Mouse (Mus musculus) urinary bladder, postnatal 10 days (tissue): ENCODE data around the gene Gm4871.
"Not testable (repeated sequence)": the region's sequence is repeated elsewhere in the genome, so short reads cannot be mapped to it uniquely, and the experiment has no call there.

Source experiments
- DNase-seq: peaks from one replicate; pipeline ENCODE4 v3.0.0; 2022; ENCODE audit warnings: low spot score

Gene Gm4871

GRCm38 (mm10) chr5:145032391-145032790 is at the start of gene Gm4871:
TSS of gene Gm4871 (minus strand) at chr5:145032754.
- not testable (repeated sequence) for DNase-seq

DNA sequence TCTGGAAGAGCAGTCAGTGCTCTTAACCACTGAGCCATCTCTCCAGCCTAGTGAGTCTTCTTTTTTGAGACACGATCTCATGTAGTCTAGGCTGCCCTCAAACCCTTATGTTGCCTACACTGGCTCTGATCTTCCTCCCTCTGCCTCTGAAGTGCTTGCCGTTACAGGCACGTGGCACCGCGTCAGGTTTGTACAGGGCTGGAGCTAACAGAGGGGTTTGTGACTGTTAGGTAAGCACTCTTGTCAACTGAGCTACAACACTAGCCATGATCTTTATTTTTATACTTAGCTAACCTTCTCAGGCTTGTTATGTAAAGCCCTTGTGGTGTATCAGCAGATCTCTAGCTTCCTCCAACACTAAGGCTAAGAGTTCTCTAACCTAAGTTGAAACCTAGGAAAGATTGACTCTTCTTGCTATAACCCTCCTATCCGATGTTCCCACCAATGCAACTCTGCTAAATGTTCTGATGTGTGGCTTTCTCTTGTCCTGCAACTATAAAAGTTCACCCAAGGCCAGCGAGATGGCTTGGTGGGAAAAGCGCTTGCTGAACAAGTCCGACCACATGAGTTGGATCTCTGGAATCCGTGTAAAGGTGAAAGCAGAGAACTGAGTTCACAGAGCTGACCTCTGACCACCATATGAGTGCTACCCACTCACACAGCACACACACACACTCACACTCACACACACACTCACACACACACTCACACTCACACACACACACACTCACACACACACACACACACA is 49.5 kb upstream of the Gm4871 start:
- DNase-seq, result no peak

DNA sequence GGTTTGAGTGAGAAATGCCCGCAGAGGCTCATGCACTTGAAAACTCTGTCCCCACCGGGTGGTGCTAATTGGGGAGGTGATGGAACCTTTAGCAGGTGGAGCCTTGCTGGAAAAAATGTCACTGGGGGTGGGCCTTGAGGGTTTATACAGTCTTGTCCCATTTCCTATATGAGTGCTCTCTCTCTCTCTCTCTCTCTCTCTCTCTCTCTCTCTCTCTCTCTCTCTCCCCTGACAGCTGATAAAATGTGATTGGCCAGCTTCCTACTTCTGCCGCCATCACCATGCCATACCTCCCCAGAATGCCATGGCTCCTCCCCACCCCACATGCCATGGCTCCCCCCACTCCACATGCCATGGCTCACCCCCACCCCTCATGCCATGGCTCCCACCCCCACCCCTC is 42.5 kb upstream of the Gm4871 start:
- DNase-seq, result no peak

DNA sequence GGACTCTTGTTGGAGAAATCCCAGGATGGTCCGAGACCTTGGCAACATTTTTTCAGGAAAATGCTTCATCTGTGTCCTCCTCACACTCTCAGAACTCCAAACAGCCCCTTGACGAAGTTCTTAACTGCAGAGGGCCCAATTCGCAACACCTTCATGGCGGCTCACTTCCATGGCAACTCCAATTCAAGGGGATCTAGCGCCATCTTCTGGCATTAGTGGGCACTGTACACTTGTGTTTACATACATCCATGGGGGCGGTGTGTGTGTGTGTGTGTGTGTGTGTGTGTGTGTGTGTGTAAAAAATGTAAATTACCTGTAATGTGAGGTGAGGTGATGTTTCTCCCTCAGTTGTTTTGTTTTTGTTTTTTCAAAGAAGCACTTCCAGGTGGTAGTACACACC is 38.8 kb upstream of the Gm4871 start:
- no peak for DNase-seq

GRCm38 (mm10) chr5:145069707-145070106 is 37.2 kb upstream of the Gm4871 start:
- DNase-seq, result no peak

- DNase-seq, result no peak
These were observed 36.3 kb upstream of the Gm4871 start for GRCm38 (mm10) chr5:145068863-145069262.

- no peak for DNase-seq
These were observed 32.3 kb upstream of the Gm4871 start for GRCm38 (mm10) chr5:145064765-145065340.

DNA sequence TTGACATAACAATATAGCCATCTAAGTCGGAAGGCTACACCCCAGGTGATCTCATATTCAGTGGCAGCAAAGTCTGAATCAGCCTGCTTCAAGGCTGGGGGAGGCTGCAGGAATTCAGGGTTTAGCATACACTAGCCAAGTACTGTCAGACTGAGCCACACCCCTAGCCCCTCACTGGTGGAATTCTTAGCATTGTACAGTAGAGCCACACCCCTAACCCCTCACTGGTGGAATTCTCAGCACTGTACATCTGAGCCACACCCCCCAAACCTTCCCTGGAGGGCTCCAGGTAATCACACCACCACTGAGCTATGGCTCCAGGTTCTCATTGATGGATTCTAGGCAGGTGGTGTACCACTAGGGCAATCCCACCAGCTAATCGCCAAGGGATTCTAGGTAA is 27.0 kb upstream of the Gm4871 start:
- no peak for DNase-seq

- DNase-seq, result no peak
These were observed 26.2 kb upstream of the Gm4871 start for GRCm38 (mm10) chr5:145058722-145059121.

DNA sequence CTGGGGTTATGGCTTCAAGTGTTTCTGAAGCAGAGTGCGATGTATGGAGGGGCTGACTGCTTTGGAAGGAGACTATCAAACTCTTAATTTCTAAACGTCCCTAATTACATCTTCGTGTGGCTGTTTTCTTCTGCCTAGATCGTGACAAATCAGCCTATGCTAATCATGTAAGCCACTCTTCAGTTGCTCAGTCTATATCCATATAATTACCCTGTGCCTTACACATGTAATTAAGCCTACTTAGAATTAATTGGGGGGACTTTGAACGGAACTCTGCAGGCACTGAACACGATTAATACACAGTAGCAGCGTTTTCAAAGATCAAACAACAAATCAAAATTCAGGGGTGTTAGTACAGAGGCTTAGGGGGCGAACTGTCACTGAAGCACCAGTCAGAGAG is 25.4 kb upstream of the Gm4871 start:
- no peak for DNase-seq

- DNase-seq, result not testable (repeated sequence)
These were observed 21.6 kb upstream of the Gm4871 start for GRCm38 (mm10) chr5:145054187-145054586.

DNA sequence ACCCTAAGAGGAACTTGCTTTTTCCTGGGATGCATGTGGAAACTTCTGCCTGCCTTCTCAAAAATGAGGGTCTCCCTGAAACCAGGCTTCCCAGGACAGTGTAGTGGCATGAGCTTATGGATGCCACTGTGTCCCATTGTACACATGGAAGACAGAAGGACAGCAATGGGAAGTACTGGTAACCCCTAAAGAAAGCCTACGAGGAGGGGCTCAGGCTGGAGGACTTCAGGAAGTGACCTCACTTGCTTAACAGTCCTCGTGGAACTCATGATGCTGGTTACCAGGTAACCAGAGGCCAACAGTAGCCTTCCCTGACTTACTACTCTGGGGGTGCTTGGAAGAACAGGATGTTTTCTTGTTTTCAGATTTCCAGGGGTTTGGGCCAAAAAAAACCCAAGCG is 10.1 kb upstream of the Gm4871 start, which contains the start of gene 1700018F24Rik:
TSS of gene 1700018F24Rik (plus strand) at position 301 of the 400 bp plus-strand sequence.
- not testable (repeated sequence) for DNase-seq

DNA sequence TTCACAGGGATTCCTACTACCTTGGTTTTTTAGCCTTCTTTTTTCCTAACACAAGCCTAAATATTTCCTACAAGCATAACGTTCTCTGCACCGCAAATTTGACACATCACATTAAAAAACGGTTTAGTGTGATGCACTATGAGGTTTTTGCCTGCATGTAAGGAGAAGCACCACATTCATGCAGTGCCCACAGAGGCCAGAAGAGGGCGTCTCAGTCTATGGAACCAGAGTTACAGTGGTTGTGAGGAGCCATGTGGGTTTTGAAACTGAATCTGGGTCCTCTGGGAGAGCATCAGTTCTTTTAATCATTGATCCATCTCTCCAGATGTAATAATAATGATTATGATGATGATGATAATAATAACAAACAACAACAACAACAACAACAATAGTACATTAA is 9.1 kb upstream of the Gm4871 start:
- no peak for DNase-seq

DNA sequence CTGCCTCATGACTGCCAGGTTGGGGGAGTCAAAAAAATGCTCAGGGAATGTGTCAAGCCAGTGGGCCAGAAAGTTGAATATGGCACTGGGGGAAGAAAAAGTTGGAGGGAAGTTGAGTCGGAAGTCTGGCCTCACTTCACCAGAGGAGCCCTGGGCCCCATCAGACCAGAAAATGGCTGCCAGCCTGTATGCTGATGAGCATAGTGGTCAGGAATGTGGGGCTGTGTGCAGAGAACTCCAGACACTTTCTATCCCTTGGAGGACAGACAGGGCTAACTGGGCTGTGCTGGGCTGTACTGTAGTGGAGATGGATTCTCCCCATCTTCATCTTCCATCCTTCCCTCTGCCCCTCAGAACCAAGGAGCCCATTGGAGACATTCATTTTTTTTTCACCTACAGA is 2.1 kb downstream of the Gm4871 start:
- not testable (repeated sequence) for DNase-seq

GRCm38 (mm10) chr5:145020712-145021111 is 11.8 kb downstream of the Gm4871 start:
- DNase-seq, result not testable (repeated sequence)

- DNase-seq, result not testable (repeated sequence)
These were observed 12.3 kb downstream of the Gm4871 start for GRCm38 (mm10) chr5:145020254-145020653.

GRCm38 (mm10) chr5:145016761-145017160 is 15.8 kb downstream of the Gm4871 start:
- DNase-seq, result not testable (repeated sequence)

DNA sequence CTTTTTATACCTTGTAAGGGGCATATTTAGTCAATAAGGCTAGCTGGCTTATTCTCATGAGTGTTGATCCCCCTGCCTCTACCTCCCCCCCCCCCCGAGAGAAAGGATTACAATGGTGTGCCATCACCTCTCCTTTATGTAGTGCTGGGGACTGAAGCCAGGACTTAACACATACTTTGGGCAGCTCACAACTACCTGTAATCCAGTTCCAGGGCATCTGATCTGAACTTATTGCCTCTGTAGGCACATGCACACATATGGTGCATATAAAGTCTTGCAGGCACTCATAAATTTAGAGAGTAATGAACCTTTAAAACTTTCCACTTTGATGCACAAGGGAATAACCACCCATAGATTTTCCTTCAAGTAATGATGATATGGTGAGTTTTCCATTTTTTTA is 18.3 kb downstream of the Gm4871 start:
- DNase-seq, result no peak

- no peak for DNase-seq
These were observed 23.5 kb downstream of the Gm4871 start for GRCm38 (mm10) chr5:145008878-145009659.

DNA sequence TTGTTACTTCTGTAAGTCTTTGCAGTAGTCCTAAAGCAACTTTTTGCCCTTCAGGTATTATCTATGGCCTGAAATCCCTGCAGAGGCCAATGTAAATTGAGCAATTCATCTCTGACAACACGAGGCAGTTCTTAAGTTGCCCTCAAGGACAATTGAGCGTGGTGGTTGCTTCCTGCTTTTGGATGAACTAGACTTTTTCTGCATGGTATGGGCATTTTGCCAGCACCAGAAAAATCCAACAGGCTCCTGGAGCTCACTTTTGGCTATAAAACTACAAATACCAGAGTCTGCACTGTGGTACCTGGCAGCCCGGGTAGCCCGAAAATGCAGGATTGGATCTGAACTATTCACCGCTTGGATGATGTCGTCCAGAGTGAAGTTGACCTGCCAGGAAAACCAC is 27.0 kb downstream of the Gm4871 start:
- DNase-seq, result no peak

- DNase-seq, result no peak
These were observed 28.1 kb downstream of the Gm4871 start for GRCm38 (mm10) chr5:145004495-145004894.

GRCm38 (mm10) chr5:145003362-145003761 is 29.2 kb downstream of the Gm4871 start:
- no peak for DNase-seq

DNA sequence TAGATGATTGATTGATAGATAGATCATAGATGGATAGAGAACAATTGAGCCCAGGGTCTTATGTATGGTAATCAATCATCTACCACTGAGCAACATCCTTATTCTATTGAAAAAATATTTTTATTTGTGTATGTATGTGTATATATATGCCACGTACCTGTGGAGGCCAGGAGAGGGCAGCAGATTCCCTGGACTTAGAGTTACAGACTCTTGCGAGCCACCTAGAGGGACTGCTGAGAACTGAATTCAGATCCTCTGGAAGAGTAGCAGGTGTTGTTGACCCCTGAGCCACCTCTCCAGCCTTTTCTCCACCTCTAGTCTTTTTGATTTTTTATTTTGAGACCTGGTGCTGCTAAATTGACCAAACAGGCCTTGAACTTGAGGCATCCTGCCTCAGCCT is 34.1 kb downstream of the Gm4871 start:
- DNase-seq, result no peak
